Mouse (Mus musculus) 416B (cell line): ENCODE measurements around the gene Klk8.

Experiments
- DNase-seq: peaks from one replicate; pipeline ENCODE4 v3.0.0; 2011; ENCODE audit warnings: low read depth

Klk8 gene

DNA sequence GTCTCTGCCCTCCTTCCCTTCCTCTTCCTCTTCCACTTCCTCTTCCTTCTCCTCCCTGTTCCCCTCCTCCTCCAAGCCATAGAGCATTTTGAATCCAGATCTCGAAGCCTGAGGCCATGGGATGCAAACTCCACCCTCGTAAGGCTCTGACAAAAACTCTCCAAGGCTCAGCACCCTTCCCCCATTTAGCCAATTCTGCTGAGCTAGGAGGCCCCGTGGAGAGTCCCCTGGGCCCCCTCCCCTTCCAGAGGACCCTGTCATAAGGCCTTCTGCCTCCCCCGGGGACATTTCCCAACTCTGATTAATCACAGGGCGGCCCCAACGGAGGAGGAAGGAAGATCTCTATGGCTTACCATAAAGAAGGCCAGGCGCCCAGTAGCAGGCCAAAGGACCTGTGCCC lies 5.8 kb upstream of the Klk8 start, which contains the start of gene Klk9:
Gene Klk9 (plus strand): TSS at position 301 of the 400 bp plus-strand sequence.
- DNase-seq = no peak

DNA sequence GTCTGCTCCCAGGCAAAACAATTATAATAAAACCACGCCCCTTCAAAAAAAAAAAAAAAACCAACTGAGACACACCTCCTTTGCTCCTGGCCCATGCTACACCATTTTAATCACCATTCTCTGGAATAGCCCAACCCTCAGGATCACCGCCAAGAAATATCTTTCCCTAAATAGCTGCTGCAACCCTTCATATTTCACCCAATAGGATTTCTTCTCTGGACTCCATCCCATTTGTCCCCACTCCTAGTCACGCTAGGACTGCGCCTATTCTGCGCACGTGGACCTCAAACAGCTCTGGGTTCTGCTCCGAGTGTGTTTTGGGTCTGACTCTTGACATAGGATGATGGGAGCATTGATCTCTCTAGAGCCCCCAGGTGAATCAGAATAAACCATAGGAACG lies 1.0 kb upstream of the Klk8 start:
- no peak for DNase-seq

DNA sequence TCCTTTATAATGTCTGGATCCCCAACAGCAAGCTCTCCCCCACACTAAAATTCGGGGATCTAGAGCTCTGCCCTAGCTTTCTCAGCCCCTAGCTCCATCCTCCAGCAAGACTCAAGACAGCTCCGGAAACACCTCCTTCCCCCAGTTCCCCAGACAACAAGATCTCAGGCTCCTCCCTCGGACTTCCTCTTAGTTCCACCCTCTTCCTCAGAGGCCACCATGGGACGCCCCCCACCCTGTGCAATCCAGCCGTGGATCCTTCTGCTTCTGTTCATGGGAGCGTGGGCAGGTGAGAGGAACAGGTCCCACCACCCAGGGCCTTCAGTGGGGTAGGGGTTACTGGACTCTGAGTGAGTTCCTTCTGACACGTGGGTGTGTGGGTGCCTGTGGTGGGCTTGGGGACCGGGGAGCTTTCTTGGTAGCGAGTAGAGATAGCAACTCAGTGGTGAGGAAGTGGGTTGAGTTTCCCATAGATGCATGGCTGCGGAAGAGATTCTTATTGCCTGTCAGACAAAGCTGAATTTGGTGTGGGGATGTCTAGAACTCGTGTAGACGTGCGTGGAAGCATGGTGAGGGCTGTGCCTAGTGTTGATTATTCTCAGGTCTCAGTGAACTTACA lies 576 bp downstream of the Klk8 start:
- no peak for DNase-seq

DNA sequence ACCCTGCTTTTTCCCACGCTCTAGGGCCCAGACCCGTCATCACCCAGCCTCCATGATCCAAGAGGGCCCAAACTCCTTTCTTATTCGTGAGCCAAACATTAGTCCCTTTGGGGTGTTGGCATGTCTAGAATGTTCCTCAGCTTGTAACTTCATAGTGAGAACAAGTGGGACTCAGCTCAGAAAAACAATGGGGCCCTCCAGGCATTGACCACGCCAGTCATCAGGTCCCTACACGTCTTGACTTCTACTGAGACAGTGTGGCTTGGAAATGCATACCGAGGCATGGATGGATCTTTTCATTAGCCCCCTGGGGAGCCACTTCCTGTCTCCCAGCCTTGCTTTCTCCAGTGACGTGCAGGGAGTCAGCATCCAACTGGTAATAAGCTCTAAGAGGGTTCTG lies 2.5 kb downstream of the Klk8 start:
- no peak for DNase-seq

DNA sequence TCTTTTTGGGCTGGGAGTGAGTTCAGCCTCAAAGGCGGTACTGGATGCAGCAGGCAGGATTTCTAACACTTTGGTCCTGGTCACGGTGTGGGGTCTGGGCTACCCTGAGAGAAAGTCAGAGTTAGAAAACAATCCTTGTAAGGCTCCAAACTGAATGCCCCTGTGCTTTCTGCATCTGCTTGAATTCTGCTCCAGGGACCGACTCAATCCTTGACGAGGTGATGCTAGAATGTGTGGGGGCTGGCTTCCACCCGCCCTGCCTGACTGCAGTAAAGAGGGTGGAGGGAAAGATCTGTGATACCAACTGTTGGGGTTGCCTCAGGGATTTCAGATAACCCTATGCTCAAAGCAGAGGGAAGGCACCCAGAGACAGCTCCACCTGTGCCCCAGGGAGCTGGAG lies 13.6 kb downstream of the Klk8 start, which contains the start of gene Klk7:
Gene Klk7 (plus strand): TSS at position 301 of the 400 bp plus-strand sequence.
- no peak for DNase-seq

DNA sequence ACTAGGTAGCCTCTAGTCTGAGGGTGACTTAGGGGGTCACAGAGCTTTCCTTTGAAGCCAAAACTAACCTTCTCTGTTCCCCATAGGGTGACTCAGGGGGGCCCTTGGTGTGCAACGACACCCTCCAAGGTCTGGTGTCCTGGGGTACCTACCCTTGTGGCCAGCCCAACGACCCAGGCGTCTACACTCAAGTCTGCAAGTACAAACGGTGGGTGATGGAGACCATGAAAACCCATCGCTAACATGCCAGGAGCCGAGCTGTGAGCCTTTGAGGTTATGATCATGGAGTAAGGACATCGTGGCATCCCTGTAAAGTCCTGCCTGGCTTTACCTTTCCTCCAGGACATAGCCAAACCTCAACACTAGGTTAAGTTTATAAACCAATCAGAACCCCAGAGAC lies 17.8 kb downstream of the Klk8 start:
- DNase-seq = no peak

DNA sequence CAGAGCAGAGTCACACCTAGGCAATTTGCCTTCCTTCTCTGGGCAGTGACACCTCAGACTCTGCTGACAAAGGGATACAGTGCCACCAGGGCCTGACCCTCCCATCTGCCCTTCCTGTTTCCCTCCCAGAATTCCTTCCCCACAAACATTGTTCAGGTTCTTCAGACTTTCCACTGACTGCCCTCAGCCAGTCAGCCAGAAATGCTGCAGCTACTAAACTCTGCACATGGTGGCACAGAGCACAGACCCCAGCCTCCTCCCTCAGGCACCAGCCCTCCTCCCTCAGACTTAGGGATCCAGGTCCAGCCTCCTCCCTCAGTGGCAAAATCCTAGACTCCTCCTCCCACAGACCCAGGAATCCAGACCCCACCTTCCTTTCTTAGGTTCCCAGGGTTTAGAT lies 19.4 kb downstream of the Klk8 start:
- no peak for DNase-seq

DNA sequence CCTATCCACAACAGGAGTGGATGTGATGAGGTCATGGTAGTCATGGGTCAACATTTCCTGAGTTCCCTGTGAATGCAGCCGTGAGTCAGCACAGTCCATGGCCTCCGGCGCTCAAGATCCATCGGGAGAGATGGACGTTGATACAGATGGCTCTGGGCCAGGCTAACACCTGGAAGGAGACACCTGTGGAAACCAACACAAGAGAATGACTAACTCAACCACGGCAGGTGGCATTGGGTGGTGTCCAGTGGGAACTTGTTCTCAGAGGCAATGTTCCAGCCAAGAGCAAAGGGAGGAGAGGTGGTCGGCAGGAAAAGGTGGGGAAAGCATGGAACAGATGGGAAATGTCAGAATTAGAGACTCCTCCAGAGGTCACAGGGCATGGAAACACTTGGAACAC lies 24.2 kb downstream of the Klk8 start:
- DNase-seq = no peak

DNA sequence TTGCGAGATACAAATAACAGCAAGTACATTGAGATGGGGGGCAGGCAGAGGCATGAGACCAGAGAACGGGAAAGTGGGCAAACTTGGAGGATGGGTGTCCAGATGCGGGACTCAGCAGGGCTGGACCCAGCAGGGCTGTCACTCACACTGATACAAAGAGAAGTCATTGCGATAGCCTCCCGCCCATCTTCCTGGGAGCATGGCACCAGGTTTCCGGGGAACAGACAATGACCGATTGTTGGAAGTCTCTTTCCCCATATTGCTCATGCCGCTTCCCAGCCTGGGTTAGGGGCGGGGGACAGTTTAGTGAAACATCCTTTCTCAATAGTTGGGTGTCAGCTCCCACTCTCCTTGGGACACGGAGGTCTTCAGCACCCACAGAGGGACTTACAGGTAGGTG lies 26.8 kb downstream of the Klk8 start, which contains the start of gene Klk6:
Gene Klk6 (plus strand): TSS at position 301 of the 400 bp plus-strand sequence.
- DNase-seq = no peak

DNA sequence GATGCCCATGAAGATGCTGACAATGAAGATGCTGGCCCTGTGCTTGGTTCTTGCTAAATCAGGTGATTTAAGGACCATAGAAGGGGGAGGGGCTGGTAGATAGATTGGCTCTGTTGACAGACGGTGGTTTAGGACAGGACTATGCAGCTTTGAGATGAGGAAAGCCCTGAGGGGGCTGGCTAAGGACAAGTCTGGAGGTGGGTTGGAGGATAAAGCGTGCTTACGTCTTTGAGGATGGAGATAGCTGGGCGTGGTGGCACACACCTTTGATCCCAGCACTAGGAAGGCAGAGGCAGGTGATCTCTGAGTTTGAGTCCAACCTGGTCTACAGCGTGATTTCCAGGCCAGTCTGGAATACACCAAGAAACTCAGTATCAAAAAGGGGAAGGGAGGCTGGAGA lies 28.7 kb downstream of the Klk8 start:
- DNase-seq = no peak

DNA sequence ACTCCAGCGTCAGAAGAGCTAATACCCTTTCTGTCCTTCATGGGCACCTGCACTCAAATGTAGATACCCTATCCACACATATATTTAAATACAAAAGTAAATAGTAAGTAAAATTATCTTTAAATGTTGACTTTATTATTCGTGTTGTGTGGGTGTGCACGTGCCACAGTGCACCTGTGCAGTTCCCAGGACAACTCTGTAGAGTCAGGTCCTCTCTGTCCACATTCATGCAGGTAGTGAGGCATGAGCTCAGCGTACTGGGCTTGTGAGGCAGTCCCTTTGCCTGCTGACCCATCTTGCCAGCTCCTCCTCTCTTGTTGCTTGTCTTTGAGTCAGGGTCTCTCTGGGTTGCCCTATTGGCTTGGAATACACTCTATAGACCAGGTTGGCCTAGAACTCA lies 30.3 kb downstream of the Klk8 start:
- DNase-seq = no peak

DNA sequence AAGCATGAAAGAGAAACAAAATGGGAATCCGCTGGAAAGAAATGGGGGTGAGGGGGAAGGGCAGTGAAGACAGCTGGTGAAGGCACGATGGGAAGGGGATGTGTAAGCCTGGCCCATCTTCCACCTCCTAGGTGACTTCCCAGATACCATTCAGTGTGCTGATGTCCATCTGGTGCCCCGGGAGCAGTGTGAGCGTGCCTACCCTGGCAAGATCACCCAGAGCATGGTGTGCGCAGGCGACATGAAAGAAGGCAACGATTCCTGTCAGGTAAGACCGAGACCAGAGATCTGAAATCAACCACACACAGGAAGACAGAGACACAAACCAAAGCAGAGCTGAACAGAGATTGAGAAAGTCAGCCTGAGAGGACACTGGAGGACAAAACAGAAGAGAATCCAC lies 31.6 kb downstream of the Klk8 start:
- no peak for DNase-seq

DNA sequence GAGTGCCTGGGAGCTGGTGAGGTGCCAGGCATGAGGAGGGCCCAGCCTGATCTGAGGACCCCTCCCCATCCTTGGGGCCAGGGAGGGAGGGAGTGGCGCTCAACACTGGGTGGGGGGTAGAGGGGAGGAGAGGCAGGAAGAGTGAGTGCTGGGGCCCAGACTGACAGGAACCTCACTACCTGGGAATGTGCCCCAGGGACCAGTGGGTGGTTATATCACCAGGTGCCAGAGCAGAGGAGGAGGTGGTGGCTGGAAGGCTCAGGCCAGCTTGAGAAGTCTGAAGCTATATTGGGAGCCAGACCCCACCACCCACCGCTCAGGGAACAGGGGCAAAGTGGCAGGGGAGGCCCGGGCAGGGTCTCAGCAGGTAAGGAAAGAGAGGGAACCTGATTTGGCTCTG lies 44.3 kb downstream of the Klk8 start, which contains the start of gene Klk5:
Gene Klk5 (plus strand): TSS at position 271 of the 400 bp plus-strand sequence.
- no peak for DNase-seq

DNA sequence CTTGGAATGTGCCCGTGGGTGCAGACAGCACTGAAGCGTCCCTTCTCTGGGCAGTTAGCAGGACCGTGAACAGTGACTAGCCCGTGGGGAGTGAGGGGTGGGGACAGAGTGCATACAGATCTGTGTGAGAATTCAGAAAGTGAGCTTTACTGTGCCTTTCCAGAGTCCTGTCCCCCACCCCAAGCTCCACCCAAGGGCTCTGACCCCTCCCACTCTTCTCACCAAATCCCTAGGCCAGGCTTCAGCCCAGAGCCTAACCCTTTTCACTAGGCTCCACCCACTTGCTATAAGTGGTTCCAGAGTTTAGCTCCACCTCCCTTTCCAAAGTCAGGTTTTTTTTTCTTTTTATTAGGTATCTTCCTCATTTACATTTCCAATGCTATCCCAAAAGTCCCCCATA lies 46.4 kb downstream of the Klk8 start:
- DNase-seq = no peak

DNA sequence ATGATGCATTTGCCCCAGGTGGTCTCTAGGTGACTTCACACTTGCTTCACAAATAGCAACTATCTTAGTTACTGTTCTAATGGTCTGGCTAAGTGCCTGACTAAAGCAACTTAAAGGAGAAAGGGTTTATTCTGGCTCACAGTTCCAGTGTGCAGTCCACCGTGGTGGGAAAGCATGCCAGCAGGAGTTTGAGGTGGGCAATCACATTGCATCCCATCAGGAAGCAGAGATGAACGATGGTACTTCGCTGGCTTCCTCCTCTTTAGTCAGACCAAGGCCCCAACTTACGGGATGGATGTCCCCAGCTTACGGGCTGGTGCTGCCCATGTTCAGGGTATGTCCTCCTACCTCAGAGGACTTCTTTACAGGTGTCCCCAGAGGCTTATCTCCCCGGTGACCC lies 54.2 kb downstream of the Klk8 start:
- no peak for DNase-seq
